Mouse (Mus musculus) E14TG2a.4 (cell line): ENCODE data around the gene Hist1h2ak.
"Not testable (repeated sequence)": the region's sequence is repeated elsewhere in the genome, so short reads cannot be mapped to it uniquely, and the experiment has no call there.

Experiments
- H3K27me3 ChIP-seq: 2 replicates; pipeline ENCODE4 v1.6.1; 2014; ENCODE audit warnings: low read length, control low read depth; ENCODE audit not compliant: insufficient read depth
- H3K36me3 ChIP-seq: 2 replicates; pipeline ENCODE4 v1.6.1; 2014; ENCODE audit warnings: low read length, control low read depth; ENCODE audit not compliant: insufficient read depth
- H3K4me1 ChIP-seq: replicated peaks from 2 replicates; pipeline ENCODE4 v1.6.1; 2014; ENCODE audit warnings: low read depth, low read length, control low read depth
- H3K4me3 ChIP-seq: replicated peaks from 2 replicates; pipeline ENCODE4 v1.5.1; 2014; ENCODE audit warnings: mild to moderate bottlenecking, low read length
- H3K9me3 ChIP-seq: 2 replicates; pipeline ENCODE4 v1.6.1; 2014; ENCODE audit warnings: low read length, control low read depth
- CTCF ChIP-seq: conservative IDR thresholded peaks from 2 replicates; pipeline ENCODE4 v1.5.1; 2014; ENCODE audit warnings: low read length
- NANOG ChIP-seq: IDR thresholded peaks from 2 replicates; pipeline ENCODE4 v1.6.1; 2014; ENCODE audit warnings: borderline replicate concordance, low read length, mixed read lengths
- POU5F1 ChIP-seq: IDR thresholded peaks from 2 replicates; pipeline ENCODE4 v1.6.1; 2014; ENCODE audit warnings: low read length, borderline replicate concordance

Gene Hist1h2ak

GRCm38 (mm10) chr13:21778814-21779766 is 25.5 kb upstream of the Hist1h2ak start:
- peak overlapping the region; percentile 86 for H3K4me3 ChIP-seq
- TF ChIP-seq NANOG (no peak), POU5F1 (no peak), CTCF (no peak)
- no peaks in the 10 kb centered on the region for H3K27me3 ChIP-seq
- no peaks in the 10 kb centered on the region for H3K9me3 ChIP-seq
- no peaks in the 10 kb centered on the region for H3K36me3 ChIP-seq
- H3K4me1 ChIP-seq: peaks cover 50% of the 10 kb centered on the region

- Histone ChIP-seq H3K9me3 (no peaks in the 10 kb centered on the region), H3K36me3 (no peaks in the 10 kb centered on the region), H3K27me3 (no peaks in the 10 kb centered on the region), H3K4me1 (peaks cover 37% of the 10 kb centered on the region), H3K4me3 (no peak overlapping the region)
- no peak for TF ChIP-seq CTCF
- TF ChIP-seq POU5F1: no peak
- TF ChIP-seq NANOG: no peak
These were observed 2.1 kb upstream of the Hist1h2ak start for GRCm38 (mm10) chr13:21755707-21756106.

- not testable (repeated sequence) for H3K9me3 ChIP-seq, H3K27me3 ChIP-seq, H3K36me3 ChIP-seq
- peaks cover 25% of the 10 kb centered on the region for H3K4me1 ChIP-seq
- H3K4me3 ChIP-seq: peak overlapping the region; percentile 63
These were observed 821 bp upstream of the Hist1h2ak start for GRCm38 (mm10) chr13:21754294-21755001.

- Histone ChIP-seq H3K4me1 (peaks cover 34% of the 10 kb centered on the region), H3K27me3 (no peaks in the 10 kb centered on the region), H3K36me3 (no peaks in the 10 kb centered on the region; the same call in 1 of the 2 replicates), H3K4me3 (peak overlapping the region; percentile 69), H3K9me3 (no peaks in the 10 kb centered on the region)
- no peak for TF ChIP-seq POU5F1
These were observed 540 bp downstream of the Hist1h2ak start for GRCm38 (mm10) chr13:21753051-21753523.

- H3K4me3 ChIP-seq: peak overlapping the region; percentile 69
- peaks cover 37% of the 10 kb centered on the region for H3K4me1 ChIP-seq
- no peaks in the 10 kb centered on the region for H3K27me3 ChIP-seq
- H3K9me3 ChIP-seq: no peaks in the 10 kb centered on the region
- TF ChIP-seq CTCF: no peak
- H3K36me3 ChIP-seq: peaks cover 3% of the 10 kb centered on the region
These were observed 1.3 kb downstream of the Hist1h2ak start for GRCm38 (mm10) chr13:21752356-21752755.

GRCm38 (mm10) chr13:21751827-21752226 is 1.8 kb downstream of the Hist1h2ak start:
- H3K4me3 ChIP-seq: no peak overlapping the region
- no peak for TF ChIP-seq CTCF
- TF ChIP-seq POU5F1: no peak
- no peak for TF ChIP-seq NANOG
- H3K27me3 ChIP-seq: no peaks in the 10 kb centered on the region

GRCm38 (mm10) chr13:21751417-21751816 is 2.2 kb downstream of the Hist1h2ak start:
- Histone ChIP-seq H3K27me3 (no peaks in the 10 kb centered on the region), H3K9me3 (no peaks in the 10 kb centered on the region), H3K4me3 (no peak overlapping the region), H3K4me1 (peaks cover 39% of the 10 kb centered on the region), H3K36me3 (peaks cover 6% of the 10 kb centered on the region)
- TF ChIP-seq NANOG (no peak), CTCF (no peak)

More at GRCm38 (mm10) chr13:21751827-21752226, 1.8 kb downstream of the Hist1h2ak start:
- H3K36me3 ChIP-seq: peaks cover 6% of the 10 kb centered on the region
- H3K4me1 ChIP-seq: peaks cover 39% of the 10 kb centered on the region
- H3K9me3 ChIP-seq: no peaks in the 10 kb centered on the region

- not testable (repeated sequence) for H3K9me3 ChIP-seq, H3K27me3 ChIP-seq, H3K36me3 ChIP-seq
- Histone ChIP-seq H3K4me3 (peak within 1 kb of the TSS; percentile 77), H3K4me1 (peaks cover 33% of the 10 kb centered on the region)
These were observed 3.2 kb downstream of the Hist1h2ak start, which contains the start of gene Hist1h4k for GRCm38 (mm10) chr13:21750159-21751017. Gene Hist1h4k (minus strand): TSS chr13:21750505.
